Mouse (Mus musculus): ENCODE measurements around the gene Speer4f2.

GRCm38 (mm10) chr5:17401206-17402077, 28.5 kb downstream of the Speer4f2 start:
- TF ChIP-seq TAL1 (IDR thresholded peaks at IDR 0.05; ENCODE audit: low read length) = no peak
- TF ChIP-seq GATA1 (IDR thresholded peaks at IDR 0.05; ENCODE audit: low read length) = no peak
